ENCODE assay signal across 13 mouse cellular contexts in the genomic region with DNA sequence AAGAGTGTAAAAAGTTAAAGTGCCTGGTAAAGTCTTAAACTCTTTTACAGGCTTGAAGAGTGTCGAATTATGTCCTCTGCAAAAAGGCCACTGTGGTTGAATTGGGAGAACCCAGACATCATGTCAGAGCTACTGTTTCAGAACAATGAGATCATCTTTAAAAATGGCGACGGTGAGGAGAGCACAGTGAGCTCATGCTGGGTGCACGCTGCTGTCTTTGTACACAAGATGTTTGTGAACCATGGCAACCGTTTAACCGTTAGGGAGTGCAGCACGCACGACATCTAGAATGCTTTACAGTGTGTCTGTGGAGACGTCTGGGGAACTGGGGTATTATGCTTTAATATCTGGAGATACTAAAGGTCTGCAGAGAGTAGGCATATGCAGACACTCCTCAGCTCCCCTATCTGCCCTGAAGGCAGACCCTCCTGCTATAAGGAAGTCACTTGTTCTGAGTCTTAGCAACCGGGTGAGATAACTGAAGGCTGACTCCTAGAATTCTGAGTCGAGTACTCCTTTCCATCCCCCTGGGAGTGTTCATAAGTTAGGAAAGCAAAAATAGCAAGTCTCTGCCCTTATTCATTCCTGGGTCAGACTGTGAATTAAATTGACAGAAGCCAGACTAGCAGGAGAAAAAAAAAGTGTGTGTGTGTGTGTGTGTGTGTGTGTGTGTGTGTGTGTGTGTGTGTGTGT. TPM values are rescaled to one million over a fixed set of nuclear protein-coding genes. Genes with fewer than 3 reads are reported as not detected.
A peak's percentile ranks its signal among the peaks of the same experiment; 100 is the strongest.
DNase-seq lines count a peak whose midpoint lies in the region; ATAC-seq and TF ChIP-seq lines count a peak whose summit lies in the region.
"Had no signal": no experiment of that assay in that cellular context is flagged by ENCODE, and none has a peak within 500 bp of the region (broad histone marks: within the 10 kb centered on the region; RNA-seq: fewer than 3 reads in every experiment).

No protein-coding gene starts in this region.

- no peak overlapping the region for H3K4me3 ChIP-seq in limb, embryonic 14.5 days (replicated peaks; ENCODE audit: low read length)
- H3K4me3 ChIP-seq in limb, embryonic 10.5 days: no peak overlapping the region
- H3K4me3 ChIP-seq in heart, postnatal 0 days (ENCODE audit: low read depth, low read length): no peak overlapping the region
- H3K4me3 ChIP-seq: liver, embryonic 15.5 days had no signal

- no peak for TF ChIP-seq CTCF in heart, postnatal 0 days (IDR thresholded peaks at IDR 0.05; ENCODE audit: low read depth)

- peak; percentile 53 for ATAC-seq in limb, embryonic 14.5 days (ENCODE audit: low FRiP score, low read depth)
- ATAC-seq in heart, postnatal 0 days (ENCODE audit: insufficient read depth, low read depth): peak; percentile 95

- no peaks in the 10 kb centered on the region for H3K27me3 ChIP-seq in limb, embryonic 14.5 days (ENCODE audit: control insufficient read depth, insufficient read depth, low read length)
- no peaks in the 10 kb centered on the region for H3K27me3 ChIP-seq in limb, embryonic 10.5 days (ENCODE audit: low read depth, poor library complexity, severe bottlenecking)
- no peaks in the 10 kb centered on the region for H3K27me3 ChIP-seq in heart, postnatal 0 days (ENCODE audit: control insufficient read depth, insufficient read depth, low read length)
- H3K27me3 ChIP-seq: liver, embryonic 15.5 days had no signal

- no peak overlapping the region for H3K9ac ChIP-seq in limb, embryonic 14.5 days (ENCODE audit: low read depth, low read length, severe bottlenecking)
- H3K9ac ChIP-seq in heart, postnatal 0 days (replicated peaks; ENCODE audit: low read depth, low read length): no peak overlapping the region
- H3K9ac ChIP-seq: liver, embryonic 15.5 days had no signal

- WGBS in limb, embryonic 14.5 days: 67% methylated on average over 11 of the region's 11 CpGs
- 90% methylated on average over 11 of the region's 11 CpGs for WGBS in limb, embryonic 10.5 days
- WGBS in heart, postnatal 0 days: 27% methylated on average over 11 of the region's 11 CpGs

- TF ChIP-seq EP300 in heart, postnatal 0 days (IDR thresholded peaks at IDR 0.05; ENCODE audit: low read depth): no peak

- peaks cover 75% of the 10 kb centered on the region for H3K36me3 ChIP-seq in limb, embryonic 14.5 days (ENCODE audit: control insufficient read depth, insufficient read depth, low read length)
- peaks cover 96% of the 10 kb centered on the region for H3K36me3 ChIP-seq in limb, embryonic 10.5 days
- peaks cover 78% of the 10 kb centered on the region for H3K36me3 ChIP-seq in heart, postnatal 0 days (replicated peaks; ENCODE audit: control insufficient read depth, insufficient read depth, low read length)

- peak; percentile 5 for DNase-seq in embryo, embryonic 10.5 days (ENCODE audit: low spot score)
- no peak for DNase-seq in embryo, embryonic 10 days (ENCODE audit: low spot score)
- DNase-seq in limb, embryonic 14.5 days (ENCODE audit: low spot score): no peak
- no peak for DNase-seq in limb, embryonic 10.5 days (ENCODE audit: low spot score)
- DNase-seq in brain, adult 2 months (ENCODE audit: low read depth, low spot score): peak; percentile 19
- DNase-seq in heart, postnatal 0 days (ENCODE audit: low spot score): peak; percentile 83
- DNase-seq in cerebellum, postnatal 36 days: no peak
- no peak for DNase-seq in kidney, adult 11 months
- DNase-seq: adrenal gland, postnatal 25 days; left cerebral cortex, postnatal 4 days had no signal

- no peaks in the 10 kb centered on the region for H3K4me1 ChIP-seq in limb, embryonic 14.5 days (ENCODE audit: control insufficient read depth, insufficient read depth, low read length)
- H3K4me1 ChIP-seq in limb, embryonic 10.5 days: no peaks in the 10 kb centered on the region
- no peaks in the 10 kb centered on the region for H3K4me1 ChIP-seq in heart, postnatal 0 days (ENCODE audit: control insufficient read depth, insufficient read depth)
- H3K4me1 ChIP-seq: liver, embryonic 15.5 days had no signal

- TF ChIP-seq POLR2A in limb, embryonic 14.5 days (IDR thresholded peaks at IDR 0.05; ENCODE audit: borderline replicate concordance, extremely low read depth, insufficient read depth, insufficient read length): no peak

- H3K4me2 ChIP-seq in limb, embryonic 14.5 days (replicated peaks; ENCODE audit: low read depth, low read length, severe bottlenecking): no peak overlapping the region
- no peak overlapping the region for H3K4me2 ChIP-seq in heart, postnatal 0 days (ENCODE audit: low read depth, low read length)
- H3K4me2 ChIP-seq: liver, embryonic 15.5 days had no signal

- no peaks in the 10 kb centered on the region for H3K9me3 ChIP-seq in limb, embryonic 14.5 days (ENCODE audit: control insufficient read depth, low read length)
- no peaks in the 10 kb centered on the region for H3K9me3 ChIP-seq in limb, embryonic 10.5 days (replicated peaks)
- H3K9me3 ChIP-seq in heart, postnatal 0 days (replicated peaks; ENCODE audit: control insufficient read depth, low read length): no peaks in the 10 kb centered on the region
- H3K9me3 ChIP-seq: liver, embryonic 15.5 days had no signal

- no peak overlapping the region for H3K27ac ChIP-seq in limb, embryonic 14.5 days (replicated peaks; ENCODE audit: low read depth, low read length)
- H3K27ac ChIP-seq in limb, embryonic 10.5 days: no peak overlapping the region
- H3K27ac ChIP-seq in heart, postnatal 0 days (ENCODE audit: low read depth): peak overlapping the region; percentile 66
- H3K27ac ChIP-seq: liver, embryonic 15.5 days; macrophage had no signal

RNA-seq across cellular contexts. Expression of gene Kcnmb3, which starts 37.6 kb away (rescaled TPM):
- polyA plus RNA-seq in limb, embryonic 14.5 days (2012; rRNA removed): not detected in 2 replicates
- not detected in 2 replicates for polyA plus RNA-seq in limb, embryonic 14.5 days (2014; fragmentation: Nextera tagmentation; extraction: Ambion mirVana)
- polyA plus RNA-seq in limb, embryonic 10.5 days (2016; fragmentation: Nextera tagmentation; extraction: Ambion mirVana): 0.09 and 0.14 TPM in 2 replicates
- not detected in 2 replicates for total RNA-seq in heart, postnatal 0 days (2014; rRNA removed; ENCODE audit: low replicate concordance)
- 0.07 and 0.08 TPM in 2 replicates for polyA plus RNA-seq in heart, postnatal 0 days (2015; fragmentation: Nextera tagmentation; extraction: Ambion mirVana)
- polyA plus RNA-seq: cortical plate, adult 2 months; liver, embryonic 15.5 days; macrophage had no signal

RNA-seq across cellular contexts. Expression of gene Zfp639, which starts 55.6 kb away (rescaled TPM):
- polyA plus RNA-seq in limb, embryonic 14.5 days (2012; rRNA removed): 61.5 and 66.4 TPM in 2 replicates
- 47.4 and 48.1 TPM in 2 replicates for polyA plus RNA-seq in limb, embryonic 14.5 days (2014; fragmentation: Nextera tagmentation; extraction: Ambion mirVana)
- 43.4 and 43.7 TPM in 2 replicates for polyA plus RNA-seq in limb, embryonic 10.5 days (2016; fragmentation: Nextera tagmentation; extraction: Ambion mirVana)
- total RNA-seq in heart, postnatal 0 days (2014; rRNA removed; ENCODE audit: low replicate concordance): 59.5 and 60.6 TPM in 2 replicates
- polyA plus RNA-seq in heart, postnatal 0 days (2015; fragmentation: Nextera tagmentation; extraction: Ambion mirVana): 24.5 and 26.6 TPM in 2 replicates

RNA-seq across cellular contexts. Expression of gene Pik3ca, which starts 57.0 kb away (rescaled TPM):
- polyA plus RNA-seq in limb, embryonic 14.5 days (2012; rRNA removed): 17.1 and 20.7 TPM in 2 replicates
- polyA plus RNA-seq in limb, embryonic 14.5 days (2014; fragmentation: Nextera tagmentation; extraction: Ambion mirVana): 17.0 and 21.8 TPM in 2 replicates
- polyA plus RNA-seq in limb, embryonic 10.5 days (2016; fragmentation: Nextera tagmentation; extraction: Ambion mirVana): 8.3 and 8.6 TPM in 2 replicates
- 19.2 and 20.4 TPM in 2 replicates for total RNA-seq in heart, postnatal 0 days (2014; rRNA removed; ENCODE audit: low replicate concordance)
- polyA plus RNA-seq in heart, postnatal 0 days (2015; fragmentation: Nextera tagmentation; extraction: Ambion mirVana): 6.7 and 7.7 TPM in 2 replicates

Comparison
In these comparisons a context has a peak if more than half of its experiments do, and no peak if none do; other contexts are left out.
1. DNase-seq: peak in embryo, embryonic 10.5 days (single experiment), brain, adult 2 months (single experiment) and heart, postnatal 0 days (single experiment); none in embryo, embryonic 10 days (single experiment), limb, embryonic 14.5 days (single experiment), limb, embryonic 10.5 days (single experiment), cerebellum, postnatal 36 days (0 of 2) and kidney, adult 11 months (single experiment).